Mouse (Mus musculus) cerebellum, adult 11 months (tissue): ENCODE measurements around the gene Tmem88.

ENCODE experiments used
- DNase-seq: peaks from one replicate; pipeline ENCODE4 v3.0.0; 2022

Gene Tmem88

DNA sequence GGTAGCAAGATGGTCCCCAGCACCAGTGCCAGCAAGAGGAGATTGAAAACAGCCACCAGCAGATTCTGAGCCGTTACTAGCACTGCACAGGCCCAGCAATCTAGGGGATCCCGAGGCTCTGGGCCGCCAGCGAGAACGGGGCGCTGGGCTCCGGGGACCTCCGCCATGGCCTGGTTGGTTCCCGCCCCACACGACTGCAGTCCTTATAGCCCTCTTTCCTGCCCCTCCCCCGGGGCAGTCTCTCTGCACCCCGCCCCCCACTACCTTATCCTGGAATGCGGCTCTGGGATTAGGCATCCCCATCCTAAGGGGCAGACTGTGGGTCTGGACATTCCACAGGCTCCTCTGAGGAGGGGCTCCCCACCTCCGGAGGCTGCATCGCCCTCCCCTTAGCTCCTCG lies at the start of gene Tmem88:
Tmem88 (minus strand) TSS at position 176 of the 400 bp plus-strand sequence.
- peak; percentile 47 for DNase-seq

DNA sequence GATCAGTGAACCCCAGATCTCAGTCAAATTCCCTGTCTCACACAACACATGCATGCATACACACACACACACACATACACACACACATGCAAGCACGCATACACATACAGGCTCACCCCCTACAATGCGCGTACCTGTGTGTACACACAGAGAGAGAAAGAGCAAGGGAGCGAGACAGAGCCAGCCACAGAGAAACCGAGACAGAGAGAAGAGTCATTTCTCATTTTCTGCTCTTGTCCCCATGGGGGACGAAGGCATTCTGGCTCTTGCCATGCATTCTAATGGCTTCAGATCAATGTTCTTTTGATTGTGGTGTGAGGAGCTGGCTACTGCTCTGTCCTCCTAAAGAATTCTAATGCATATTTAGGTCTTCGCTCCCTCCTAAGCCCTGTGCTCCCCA lies 49.3 kb upstream of the Tmem88 start:
- no peak for DNase-seq

DNA sequence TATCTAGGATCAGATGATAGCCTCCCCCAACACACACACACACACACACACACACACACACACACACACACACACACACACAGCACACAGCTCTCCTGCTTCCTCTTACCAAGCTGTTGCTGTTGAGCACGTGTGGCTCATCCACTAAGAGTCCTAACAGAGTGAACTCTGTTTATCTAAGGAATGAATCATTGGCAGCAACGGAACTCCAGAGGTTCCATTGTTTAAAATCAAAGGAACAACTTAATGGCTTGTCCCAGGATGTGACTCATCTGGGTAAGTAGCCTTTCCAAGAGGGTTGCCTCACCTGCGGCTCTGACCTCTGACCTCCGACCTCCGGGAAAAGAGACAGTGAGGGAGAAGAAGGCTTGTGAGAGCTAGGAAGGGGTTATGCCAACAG lies 45.3 kb upstream of the Tmem88 start:
- no peak for DNase-seq

DNA sequence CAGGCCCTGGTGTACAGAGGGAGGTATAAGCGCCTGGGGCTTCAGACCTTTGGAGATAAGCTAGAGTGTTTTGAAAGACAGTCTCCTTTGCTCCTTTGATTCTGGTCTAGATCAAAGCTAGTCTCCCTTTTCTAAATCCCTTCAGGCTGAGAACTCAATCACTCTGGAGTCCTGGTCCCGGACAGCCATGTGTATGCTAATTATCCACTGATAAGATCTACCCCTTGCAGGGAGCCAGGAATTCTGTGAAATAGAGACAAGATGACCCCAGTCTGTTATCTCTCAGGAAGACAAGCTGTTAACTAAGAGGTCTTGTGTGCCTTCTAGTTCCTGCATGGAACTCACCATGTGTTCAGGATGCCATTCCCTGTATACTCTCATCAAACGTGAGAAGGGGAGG lies 39.3 kb upstream of the Tmem88 start:
- no peak for DNase-seq

DNA sequence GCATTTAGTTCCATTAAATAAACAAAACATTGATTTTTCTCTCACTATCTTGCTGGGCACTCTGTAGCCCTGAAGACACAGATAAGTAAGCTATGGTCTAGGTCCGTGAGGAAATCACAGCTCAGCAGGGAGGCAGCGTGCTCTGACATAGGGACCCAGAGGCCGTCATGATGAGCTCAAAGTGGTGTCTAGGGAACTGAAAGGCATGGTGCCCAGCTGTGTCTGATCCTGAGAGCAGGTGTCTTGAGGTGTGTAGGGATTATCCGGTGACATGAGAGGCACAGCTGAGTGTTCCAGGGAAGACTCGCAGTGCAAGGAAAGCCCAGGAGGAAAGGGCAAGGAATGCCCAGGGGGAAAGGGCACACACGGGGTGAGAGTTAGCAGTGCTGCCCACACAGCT lies 35.2 kb upstream of the Tmem88 start:
- no peak for DNase-seq

DNA sequence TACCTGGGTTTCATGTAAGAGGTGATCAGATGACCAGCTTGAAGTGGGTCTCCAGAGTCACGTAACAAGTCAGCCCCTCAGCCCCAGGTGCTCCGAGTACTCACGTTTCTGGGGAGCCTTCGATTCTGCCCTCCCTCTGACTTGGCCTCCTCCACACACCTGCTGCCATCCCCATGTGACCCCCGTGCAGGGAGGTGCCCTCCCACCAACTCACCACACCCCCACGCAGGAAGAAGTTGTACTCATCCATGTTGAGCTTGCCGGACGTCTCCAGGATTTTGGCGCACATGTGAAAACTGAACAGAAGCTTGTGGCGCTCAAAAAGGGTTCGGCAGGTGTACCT lies 34.6 kb upstream of the Tmem88 start:
- DNase-seq = peak; percentile 18

DNA sequence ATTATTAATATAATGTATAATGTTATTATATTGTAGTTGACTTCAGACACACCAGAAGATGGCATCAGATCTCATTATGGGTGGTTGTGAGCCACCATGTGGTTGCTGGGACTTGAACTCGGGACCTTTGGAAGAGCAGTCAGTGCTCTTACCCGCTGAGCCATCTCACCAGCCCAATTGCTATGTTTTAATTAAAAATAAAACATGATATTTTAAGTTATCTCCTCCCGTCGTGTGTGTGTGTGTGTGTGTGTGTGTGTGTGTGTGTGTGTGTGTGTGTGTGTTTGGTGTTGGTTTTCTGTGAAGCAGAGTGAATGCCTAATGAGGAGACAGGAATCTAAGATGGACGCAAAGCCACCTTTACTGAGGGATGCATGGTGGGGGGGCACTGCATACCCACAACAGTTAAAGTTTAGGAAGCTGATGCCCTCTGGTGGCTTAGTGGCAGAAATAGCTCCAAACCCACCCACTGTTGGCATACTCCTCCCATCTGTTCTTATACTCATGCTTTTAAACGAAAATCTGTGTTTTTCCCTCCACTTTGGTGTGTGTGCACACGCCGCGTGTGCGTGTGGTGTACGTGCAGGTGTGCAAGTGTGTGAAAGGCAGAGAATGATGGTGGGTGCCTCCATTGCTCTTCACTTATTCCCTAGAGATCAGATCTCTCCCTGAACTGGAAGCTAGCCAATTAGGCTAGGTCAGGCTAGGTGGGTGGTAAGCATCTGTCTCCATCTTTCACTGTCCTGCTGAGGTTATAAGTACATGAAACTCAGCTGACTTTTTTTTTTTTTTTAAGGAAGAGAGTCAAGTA lies 34.0 kb upstream of the Tmem88 start:
- DNase-seq = peak; percentile 81

DNA sequence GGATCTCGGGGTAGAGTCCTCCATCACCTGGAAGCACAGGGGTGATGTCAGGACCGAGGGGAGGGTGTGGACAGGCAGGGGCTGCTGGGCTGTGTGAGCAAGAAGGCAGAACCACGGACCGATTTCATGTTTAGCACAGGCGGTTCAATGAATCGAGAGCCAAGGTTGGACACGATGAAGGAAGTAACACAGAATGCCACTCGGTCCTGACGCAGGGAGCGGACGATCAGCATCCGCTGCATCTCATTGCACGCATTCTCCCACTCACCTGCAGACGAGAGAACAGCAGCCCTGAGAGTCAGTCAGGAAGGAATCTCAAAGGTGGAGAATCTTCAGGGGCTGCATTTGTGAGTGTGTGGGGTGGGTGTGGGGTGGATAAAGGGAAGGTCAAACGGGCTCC lies 32.6 kb upstream of the Tmem88 start:
- DNase-seq = no peak

DNA sequence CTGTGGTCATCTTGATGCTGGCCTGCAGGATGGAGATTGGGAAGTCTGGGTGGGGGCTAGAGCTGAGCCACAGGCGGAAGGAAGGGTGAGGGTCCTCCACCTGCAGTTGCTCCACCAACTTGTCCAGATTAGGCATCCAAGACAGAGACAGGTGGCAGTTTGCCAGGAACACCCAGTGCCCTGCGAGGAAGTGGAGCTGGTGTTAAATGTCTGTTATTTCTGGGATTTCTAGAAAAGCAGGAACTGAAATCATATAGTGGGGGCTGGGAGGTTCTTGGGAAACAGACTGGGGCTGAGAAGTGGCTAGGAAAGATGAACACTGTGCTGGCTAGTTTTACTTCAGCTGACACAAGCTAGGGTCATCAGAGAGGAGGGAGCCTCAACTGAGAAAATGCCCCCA lies 31.3 kb upstream of the Tmem88 start:
- DNase-seq = no peak

DNA sequence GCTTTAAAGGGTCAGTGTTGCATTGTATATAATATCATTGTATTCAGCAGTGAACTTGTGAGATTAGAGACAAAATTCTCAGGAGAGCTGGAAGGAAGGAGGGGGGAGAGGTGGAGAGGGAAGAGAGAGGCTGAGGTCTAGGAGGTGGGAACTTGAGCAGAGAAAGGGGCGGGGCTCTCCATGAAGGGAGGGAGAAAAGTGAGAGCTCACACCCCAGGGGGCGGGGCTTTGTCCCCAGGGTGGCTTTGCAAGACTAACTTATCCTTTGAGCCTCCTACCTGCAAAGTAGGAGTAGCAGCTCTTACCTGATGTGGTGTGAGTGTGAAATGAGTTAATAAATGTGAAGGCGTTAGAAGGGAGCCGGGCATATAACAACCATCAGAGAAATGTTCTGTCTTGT lies 30.7 kb upstream of the Tmem88 start:
- DNase-seq = no peak

DNA sequence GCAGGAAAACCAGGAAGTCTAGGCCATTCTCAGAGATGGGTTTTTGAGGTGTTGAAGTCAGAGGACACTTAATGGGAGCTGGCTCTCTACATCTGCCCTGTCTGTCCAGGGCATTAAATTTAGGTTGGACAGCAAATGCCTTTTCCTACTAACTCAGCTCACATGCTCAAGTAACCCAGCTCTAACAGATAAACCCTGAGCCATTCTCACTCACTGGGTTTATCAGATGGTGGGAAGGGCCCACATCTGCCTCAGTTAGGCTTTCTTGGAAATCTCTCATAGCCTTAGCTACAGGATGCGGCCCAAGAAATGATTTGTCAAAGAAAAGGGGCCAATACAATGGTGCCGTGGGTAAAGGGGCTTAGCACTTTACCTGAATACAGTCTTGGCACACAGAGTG lies 28.2 kb upstream of the Tmem88 start:
- DNase-seq = no peak

DNA sequence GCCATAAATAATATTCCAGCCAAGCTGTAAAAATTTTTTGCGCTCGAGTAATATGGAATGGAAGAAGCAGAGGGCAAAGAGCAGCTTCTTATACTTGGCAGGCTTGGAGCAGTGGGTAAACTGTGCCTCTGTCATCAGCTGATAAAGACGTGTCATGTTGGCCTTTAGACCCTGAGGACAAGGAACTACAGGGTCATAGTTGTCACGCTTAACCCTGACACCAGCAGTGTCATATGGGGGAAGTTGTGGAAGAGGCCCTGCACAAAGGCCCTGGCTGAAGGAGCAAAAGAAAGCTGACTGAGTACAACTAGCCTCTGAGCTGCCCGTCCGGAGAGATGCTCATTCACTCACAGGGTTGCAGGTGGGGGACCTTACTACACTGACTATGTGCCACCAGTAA lies 25.9 kb upstream of the Tmem88 start:
- no peak for DNase-seq

DNA sequence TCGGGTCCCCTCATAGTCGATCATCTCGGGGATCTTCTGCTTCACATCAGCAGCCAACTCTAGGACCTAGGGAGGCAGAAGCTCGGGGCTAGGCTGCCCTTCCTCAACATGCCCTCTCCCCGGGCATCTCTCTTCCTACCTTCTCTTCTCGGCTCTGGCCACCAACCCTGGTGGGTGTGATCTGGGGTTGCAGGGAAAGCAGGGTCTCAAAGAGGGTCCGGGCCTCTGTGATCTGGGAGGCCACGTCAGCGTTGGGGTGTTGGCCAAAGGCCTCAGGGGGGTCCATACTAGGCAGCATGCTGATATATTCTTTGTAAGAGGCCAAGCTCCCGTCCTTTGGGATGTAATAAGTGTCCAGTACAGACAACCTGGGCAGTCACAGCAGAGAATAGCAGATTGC lies 24.8 kb upstream of the Tmem88 start:
- no peak for DNase-seq

DNA sequence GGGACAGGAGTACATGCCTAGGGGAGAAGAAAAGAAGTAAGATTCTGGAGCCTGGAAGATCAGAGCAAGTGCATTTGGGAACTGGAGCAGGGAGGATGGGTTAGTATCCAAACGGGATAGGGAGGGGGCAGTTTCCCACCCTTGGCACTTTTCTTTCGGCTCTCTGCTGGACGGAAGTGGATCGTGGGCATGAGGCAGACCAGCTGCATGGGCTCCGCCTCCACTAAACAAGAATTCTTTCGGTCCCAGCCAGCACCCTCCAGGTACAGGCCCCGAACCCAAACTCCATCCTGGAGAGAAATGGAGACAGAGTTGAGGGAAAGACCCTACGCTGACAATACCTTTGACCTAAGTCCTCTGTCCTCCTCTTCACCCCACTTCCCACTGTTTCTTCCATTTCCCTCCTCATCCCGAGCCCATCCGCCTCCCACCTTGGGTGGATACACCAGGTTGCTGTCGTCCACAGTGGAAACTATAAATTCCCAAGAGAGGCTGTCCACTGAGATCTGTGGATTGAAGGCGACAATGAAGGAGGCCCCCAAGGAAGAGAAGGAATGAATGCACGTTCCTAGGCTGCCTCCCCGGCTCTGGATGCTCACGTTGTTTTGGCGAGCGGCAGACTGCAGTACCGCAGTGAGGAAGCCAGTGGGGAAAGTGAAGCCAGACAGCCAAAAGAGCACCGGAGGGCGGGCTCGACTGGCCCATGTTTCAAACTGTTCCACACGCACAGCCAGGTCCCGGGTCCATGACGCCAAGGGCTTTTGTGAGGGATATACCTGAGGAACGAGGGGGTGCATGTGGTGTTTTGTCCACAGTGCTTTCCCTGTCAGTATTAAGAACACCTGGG lies 23.3 kb upstream of the Tmem88 start:
- DNase-seq = no peak

DNA sequence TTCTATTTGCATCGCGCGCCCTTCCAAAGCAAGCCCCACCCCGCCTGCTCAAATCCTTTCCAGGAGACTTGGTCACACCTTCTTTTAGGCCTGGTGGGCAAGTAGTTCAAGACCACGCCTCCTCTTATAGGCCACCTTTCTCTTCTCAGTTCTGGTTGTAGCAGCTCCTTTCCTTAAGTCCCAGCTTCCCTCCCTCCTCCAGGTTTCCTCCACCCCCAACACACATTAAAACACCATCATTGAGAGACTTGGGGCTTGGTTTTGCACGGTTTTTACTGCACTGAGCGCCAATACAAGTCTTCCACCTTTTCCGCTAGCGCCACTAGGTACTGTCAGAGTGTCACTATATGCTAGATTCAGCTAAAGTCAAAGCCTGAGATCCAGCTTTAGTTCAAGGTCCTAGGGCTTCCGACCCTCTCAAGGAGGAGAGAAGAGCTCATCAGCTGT lies 22.5 kb upstream of the Tmem88 start:
- DNase-seq = no peak

DNA sequence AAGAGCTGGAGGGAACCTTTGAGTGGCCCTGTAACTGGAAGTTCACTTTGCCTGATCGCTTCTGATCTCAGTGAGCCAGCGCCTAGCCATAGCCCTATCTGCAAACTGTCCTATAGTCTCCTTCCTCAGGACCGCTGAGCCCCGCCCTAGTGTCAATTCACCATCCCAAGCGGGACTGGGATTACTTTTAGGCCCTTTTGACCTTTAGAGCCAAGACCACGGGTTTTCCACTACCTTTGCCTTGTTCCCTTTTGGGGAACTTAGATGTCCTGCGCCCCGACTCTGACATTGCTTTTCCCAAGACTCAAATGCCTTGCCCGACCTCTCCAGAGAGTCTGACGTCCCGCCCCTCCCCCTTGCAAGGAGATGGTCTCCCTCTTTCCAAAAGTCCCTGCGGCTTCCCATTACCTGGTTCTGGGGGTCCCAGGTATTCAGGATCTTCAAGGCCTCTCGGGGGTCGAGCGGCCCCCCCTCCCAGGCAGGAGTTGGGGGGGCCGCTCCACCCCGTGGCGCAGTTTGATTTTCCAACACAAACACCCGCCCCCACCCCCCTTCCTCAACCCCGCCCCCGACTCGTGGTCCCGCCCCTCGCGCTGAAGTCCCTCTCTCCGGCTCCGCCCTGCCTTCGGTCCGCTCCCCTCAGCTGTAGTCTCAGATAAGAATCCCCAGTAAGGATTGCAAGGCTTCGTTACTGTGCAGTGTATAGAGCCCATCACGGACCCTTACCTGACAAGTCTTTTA lies 21.9 kb upstream of the Tmem88 start:
- peak; percentile 54 for DNase-seq

DNA sequence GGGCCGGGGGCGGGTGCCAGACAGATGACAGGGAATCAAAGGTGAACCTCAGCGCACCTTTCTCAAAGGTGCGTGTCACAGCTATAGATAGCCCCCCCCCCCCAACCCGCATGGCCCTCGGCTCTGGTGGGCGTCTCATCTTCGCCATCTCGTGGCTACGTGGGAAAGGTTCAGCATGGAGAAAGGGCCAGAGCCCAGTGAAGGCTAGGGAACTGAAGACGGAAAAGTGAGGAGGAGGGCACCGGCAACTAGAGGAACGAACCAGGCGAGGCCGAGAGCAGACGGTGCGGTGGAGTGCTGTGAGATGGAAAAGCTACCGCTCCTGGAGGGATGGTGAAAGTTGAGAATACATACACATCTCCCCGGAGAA lies 21.4 kb upstream of the Tmem88 start:
- DNase-seq = no peak

DNA sequence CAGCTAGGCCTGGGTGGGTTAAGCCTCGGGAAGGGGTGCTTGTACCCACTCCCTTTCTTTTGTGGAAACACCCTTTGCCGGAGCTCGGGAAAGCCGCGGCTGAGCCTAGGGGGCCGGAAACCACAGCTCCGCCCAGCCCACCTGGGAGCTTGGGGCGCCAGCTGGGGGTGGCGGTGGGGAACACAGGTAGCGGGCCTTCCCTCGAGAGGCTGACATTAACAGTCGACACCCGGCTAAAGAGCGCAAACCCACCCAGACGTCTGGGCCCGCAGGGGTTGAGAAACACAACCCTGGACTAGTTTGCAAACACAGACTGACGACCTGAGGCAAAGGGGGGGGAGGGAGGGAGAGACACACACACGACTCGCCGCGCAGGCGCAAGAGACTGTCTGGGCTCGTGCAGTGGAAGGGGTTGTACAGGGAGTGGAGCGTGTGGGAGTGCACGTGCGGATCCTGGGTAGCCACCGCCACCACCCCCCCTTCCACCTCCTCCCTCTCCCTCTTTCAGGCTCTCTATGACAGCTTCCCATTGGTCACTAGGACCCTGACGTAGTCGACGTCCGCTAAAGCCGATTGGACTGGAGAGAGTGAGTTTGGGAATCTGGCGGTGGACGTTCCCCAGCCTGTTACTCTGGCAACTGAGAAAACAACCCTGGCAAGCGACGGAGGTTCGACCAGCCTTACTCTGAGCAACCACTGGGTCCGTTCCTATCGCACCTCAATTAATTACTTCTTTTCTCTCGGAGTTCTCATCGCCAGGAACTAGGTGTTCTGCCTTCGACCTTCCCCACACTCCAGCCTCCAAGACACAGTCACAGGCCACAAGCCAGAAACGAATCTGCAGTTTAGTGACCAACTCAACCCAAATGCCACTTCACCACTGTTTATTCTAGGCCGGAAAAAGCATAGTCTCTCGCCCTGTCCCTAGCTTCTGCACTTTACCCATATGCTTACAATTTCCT lies 20.7 kb upstream of the Tmem88 start:
- peak; percentile 92 for DNase-seq

DNA sequence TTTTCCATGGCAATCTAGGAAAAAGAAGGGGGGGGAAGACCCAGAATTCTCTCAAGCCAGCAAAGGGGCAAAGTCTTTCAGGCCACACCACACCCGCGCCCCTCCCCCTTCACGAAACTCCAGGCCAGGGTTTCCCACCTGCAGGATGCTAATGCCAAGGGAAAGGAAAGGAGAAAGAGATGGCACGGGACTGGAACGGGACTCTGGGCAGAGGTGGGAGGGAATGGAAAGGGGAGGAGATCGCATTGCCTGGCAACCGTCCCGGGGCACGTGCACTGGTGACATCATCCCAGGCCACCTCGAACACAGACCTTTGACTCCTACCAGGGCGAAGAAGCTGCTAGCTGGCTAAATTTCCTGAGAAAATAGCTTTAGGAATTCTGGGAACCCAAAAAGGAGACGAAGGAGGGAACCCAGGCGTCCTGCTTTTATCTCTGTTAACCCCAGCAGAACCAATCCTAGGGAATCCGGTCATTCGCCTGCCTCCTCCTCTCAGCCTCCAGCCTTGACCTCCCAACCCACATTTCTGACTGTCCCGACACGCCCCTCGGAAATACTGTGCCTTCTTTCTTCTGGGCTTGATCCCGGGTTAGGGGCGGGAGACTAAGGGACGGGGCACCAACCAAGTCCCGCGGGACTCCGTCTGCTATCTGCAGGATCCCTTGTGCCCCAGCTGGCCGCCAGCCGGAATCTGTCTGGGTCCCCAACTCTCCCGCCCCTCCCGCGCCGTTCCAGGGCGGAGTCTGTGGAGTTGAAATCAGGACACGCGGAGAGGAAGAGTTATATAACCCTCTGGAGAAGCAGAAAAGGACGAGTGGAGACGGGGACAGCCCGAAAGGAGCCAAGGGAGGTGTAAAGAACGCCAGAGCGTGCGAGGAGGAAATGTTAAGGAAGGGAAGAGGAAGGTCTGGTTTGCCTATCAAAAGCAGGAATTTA lies 19.7 kb upstream of the Tmem88 start:
- peak; percentile 96 for DNase-seq

DNA sequence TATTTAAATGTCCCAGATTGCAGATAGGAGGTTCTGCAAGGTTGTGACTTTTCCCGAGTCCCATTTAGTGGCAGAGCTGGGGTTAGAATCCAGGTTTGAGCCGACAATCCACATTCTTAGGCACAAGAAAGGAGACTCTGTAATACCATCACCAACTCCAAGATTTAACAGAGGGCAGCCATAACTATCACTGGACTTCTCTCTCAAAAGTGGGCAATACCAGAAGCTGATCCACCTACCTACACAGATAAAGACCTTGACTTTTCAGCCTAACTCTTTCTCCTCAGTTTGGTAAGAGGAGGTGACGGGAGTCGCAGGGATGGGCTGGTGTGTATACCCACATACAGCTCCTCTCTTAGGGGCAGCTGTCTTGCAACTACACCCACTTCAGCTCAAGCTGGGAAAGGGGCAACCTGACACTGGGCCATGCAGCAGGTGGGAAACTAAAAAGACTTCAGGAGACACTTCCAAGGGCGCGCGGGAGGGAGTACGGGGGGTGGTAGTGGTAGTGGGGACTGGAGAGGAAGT lies 19.0 kb upstream of the Tmem88 start:
- DNase-seq = no peak

DNA sequence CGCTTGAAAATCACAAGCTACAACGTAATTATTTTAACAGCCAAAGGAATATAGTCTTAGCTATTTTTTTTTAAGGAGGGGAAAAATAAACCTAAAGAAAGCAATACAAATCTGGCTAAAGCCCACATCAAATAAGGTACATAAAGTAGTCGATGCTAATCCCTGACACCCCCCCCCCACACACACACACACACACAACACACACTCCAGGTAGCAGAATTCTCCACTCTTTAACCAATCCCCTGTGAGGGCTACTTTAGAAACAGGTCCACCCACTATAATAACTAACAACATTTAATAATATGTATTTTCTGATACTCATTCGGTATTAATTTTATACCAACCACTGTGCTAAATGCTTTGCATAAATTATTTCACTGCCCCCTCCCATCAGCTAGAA lies 18.5 kb upstream of the Tmem88 start:
- DNase-seq = no peak
